Mouse (Mus musculus): ENCODE results near the gene Prl7d1. TPM values are rescaled to one million over a fixed set of nuclear protein-coding genes. Genes with fewer than 3 reads are reported as not detected.
"Not testable (repeated sequence)": the region's sequence is repeated elsewhere in the genome, so short reads cannot be mapped to it uniquely, and the experiment has no call there.

Prl7d1 gene
- polyA plus RNA-seq (2014; fragmentation: Nextera tagmentation; extraction: Ambion mirVana), result not detected in 2 replicates

- Histone ChIP-seq H3K27ac (replicated peaks; ENCODE audit: low read depth, low read length) (no peak within 1 kb of the TSS), H3K4me3 (replicated peaks; ENCODE audit: low read depth, low read length) (no peak within 1 kb of the TSS), H3K4me2 (ENCODE audit: low read length) (no peak within 1 kb of the TSS), H3K9me3 (ENCODE audit: control insufficient read depth, low read length) (no peaks in the 10 kb centered on the region), H3K4me1 (ENCODE audit: control insufficient read depth, insufficient read depth, low read length) (no peaks in the 10 kb centered on the region), H3K36me3 (ENCODE audit: control insufficient read depth, insufficient read depth, low read length) (no peaks in the 10 kb centered on the region), H3K9ac (replicated peaks; ENCODE audit: low read length) (no peak within 1 kb of the TSS), H3K27me3 (ENCODE audit: control insufficient read depth, insufficient read depth, low read length) (no peaks in the 10 kb centered on the region)
- 91% methylated on average over 5 of the region's 5 CpGs for WGBS
- no peak for ATAC-seq (ENCODE audit: low FRiP score, low TSS enrichment)
- no peak for DNase-seq
These were observed at the start of gene Prl7d1 for GRCm38 (mm10) chr13:27716636-27717035. Gene Prl7d1 (minus strand): TSS chr13:27716736.

- DNase-seq, result no peak
- Histone ChIP-seq H3K4me2 (ENCODE audit: low read length) (no peak overlapping the region), H3K27me3 (ENCODE audit: control insufficient read depth, insufficient read depth, low read length) (no peaks in the 10 kb centered on the region), H3K36me3 (ENCODE audit: control insufficient read depth, insufficient read depth, low read length) (no peaks in the 10 kb centered on the region), H3K27ac (replicated peaks; ENCODE audit: low read depth, low read length) (no peak overlapping the region), H3K4me3 (replicated peaks; ENCODE audit: low read depth, low read length) (no peak overlapping the region), H3K9ac (replicated peaks; ENCODE audit: low read length) (no peak overlapping the region), H3K9me3 (ENCODE audit: control insufficient read depth, low read length) (no peaks in the 10 kb centered on the region), H3K4me1 (ENCODE audit: control insufficient read depth, insufficient read depth, low read length) (no peaks in the 10 kb centered on the region)
- 90% methylated on average over 10 of the region's 10 CpGs for WGBS
- no peak for ATAC-seq (ENCODE audit: low FRiP score, low TSS enrichment)
These were observed 18.1 kb upstream of the Prl7d1 start for GRCm38 (mm10) chr13:27734512-27735186.

GRCm38 (mm10) chr13:27730286-27730959 lies 13.9 kb upstream of the Prl7d1 start:
- H3K4me1 ChIP-seq (ENCODE audit: control insufficient read depth, insufficient read depth, low read length); H3K27me3 ChIP-seq (ENCODE audit: control insufficient read depth, insufficient read depth, low read length); H3K27ac ChIP-seq (replicated peaks; ENCODE audit: low read depth, low read length); H3K4me2 ChIP-seq (ENCODE audit: low read length); H3K9me3 ChIP-seq (ENCODE audit: control insufficient read depth, low read length); ATAC-seq (ENCODE audit: low FRiP score, low TSS enrichment); H3K36me3 ChIP-seq (ENCODE audit: control insufficient read depth, insufficient read depth, low read length); H3K9ac ChIP-seq (replicated peaks; ENCODE audit: low read length); H3K4me3 ChIP-seq (replicated peaks; ENCODE audit: low read depth, low read length); DNase-seq: not testable (repeated sequence)
- WGBS, result 88% methylated on average over 5 of the region's 5 CpGs

DNA sequence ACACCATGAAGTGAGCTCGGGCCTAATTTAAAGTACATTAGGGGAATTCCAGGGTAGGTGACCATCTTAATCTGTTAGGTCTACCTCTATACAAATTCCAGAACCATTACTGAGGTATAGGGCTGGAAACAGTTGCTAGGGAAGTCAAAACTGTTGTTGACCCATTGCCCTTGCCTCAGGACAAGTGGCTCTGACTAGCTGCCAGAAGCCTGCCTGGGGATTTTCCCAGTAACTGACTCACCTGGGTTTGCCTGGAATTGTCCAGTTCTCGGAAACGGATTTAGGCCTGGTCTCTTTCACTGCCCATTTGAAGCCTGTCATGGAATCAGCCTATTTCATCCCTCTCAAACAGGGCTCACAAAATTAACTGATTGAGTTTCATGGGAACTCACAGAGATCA lies 8.5 kb upstream of the Prl7d1 start:
- not testable (repeated sequence) for H3K4me1 ChIP-seq (ENCODE audit: control insufficient read depth, insufficient read depth, low read length); DNase-seq; H3K4me3 ChIP-seq (replicated peaks; ENCODE audit: low read depth, low read length); H3K27ac ChIP-seq (replicated peaks; ENCODE audit: low read depth, low read length); H3K36me3 ChIP-seq (ENCODE audit: control insufficient read depth, insufficient read depth, low read length); H3K9me3 ChIP-seq (ENCODE audit: control insufficient read depth, low read length); ATAC-seq (ENCODE audit: low FRiP score, low TSS enrichment); H3K9ac ChIP-seq (replicated peaks; ENCODE audit: low read length); H3K27me3 ChIP-seq (ENCODE audit: control insufficient read depth, insufficient read depth, low read length); H3K4me2 ChIP-seq (ENCODE audit: low read length)
- WGBS, result 90% methylated on average over 3 of the region's 3 CpGs

- H3K9ac ChIP-seq (replicated peaks; ENCODE audit: low read length), result no peak overlapping the region
- WGBS, result 66% methylated on average over 2 of the region's 2 CpGs
- ATAC-seq (ENCODE audit: low FRiP score, low TSS enrichment), result no peak
These were observed 10.0 kb downstream of the Prl7d1 start for GRCm38 (mm10) chr13:27706521-27706920.

DNA sequence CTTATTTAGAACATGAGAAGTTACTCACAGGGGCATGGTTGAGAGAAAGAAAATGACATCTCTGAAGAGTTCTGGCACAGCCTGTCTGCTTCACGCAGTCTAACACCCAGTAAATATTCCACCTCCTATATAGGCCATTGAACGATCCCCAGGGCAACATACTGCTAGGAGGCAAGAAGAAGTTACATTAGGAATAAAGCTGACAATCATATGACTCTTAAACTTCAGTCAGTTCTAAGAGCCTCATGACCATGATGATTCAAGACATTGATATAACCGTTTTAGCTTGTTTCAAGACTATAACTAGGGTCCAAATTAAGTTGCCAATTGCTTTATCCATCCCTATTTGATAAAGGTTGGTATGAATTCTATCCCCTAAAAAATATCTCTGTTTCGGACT lies 48.6 kb downstream of the Prl7d1 start, which contains the start of gene Prl7a2:
Gene Prl7a2, minus strand, starts transcription at position 101 of the 400 bp plus-strand sequence.
- Histone ChIP-seq H3K9ac (replicated peaks; ENCODE audit: low read length) (no peak within 1 kb of the TSS), H3K36me3 (ENCODE audit: control insufficient read depth, insufficient read depth, low read length) (no peaks in the 10 kb centered on the region), H3K4me1 (ENCODE audit: control insufficient read depth, insufficient read depth, low read length) (no peaks in the 10 kb centered on the region), H3K4me3 (replicated peaks; ENCODE audit: low read depth, low read length) (no peak within 1 kb of the TSS), H3K27ac (replicated peaks; ENCODE audit: low read depth, low read length) (no peak within 1 kb of the TSS), H3K4me2 (ENCODE audit: low read length) (no peak within 1 kb of the TSS), H3K9me3 (ENCODE audit: control insufficient read depth, low read length) (no peaks in the 10 kb centered on the region), H3K27me3 (ENCODE audit: control insufficient read depth, insufficient read depth, low read length) (no peaks in the 10 kb centered on the region)
- ATAC-seq (ENCODE audit: low FRiP score, low TSS enrichment), result no peak
- no peak for DNase-seq
- whole genome bisulfite sequencing, result 86% methylated on average over 4 of the region's 4 CpGs

More at GRCm38 (mm10) chr13:27706521-27706920, 10.0 kb downstream of the Prl7d1 start:
- Histone ChIP-seq H3K27ac (replicated peaks; ENCODE audit: low read depth, low read length) (no peak overlapping the region), H3K36me3 (ENCODE audit: control insufficient read depth, insufficient read depth, low read length) (no peaks in the 10 kb centered on the region), H3K4me2 (ENCODE audit: low read length) (no peak overlapping the region), H3K4me3 (replicated peaks; ENCODE audit: low read depth, low read length) (no peak overlapping the region), H3K9me3 (ENCODE audit: control insufficient read depth, low read length) (no peaks in the 10 kb centered on the region), H3K4me1 (ENCODE audit: control insufficient read depth, insufficient read depth, low read length) (no peaks in the 10 kb centered on the region), H3K27me3 (ENCODE audit: control insufficient read depth, insufficient read depth, low read length) (no peaks in the 10 kb centered on the region)
- no peak for DNase-seq

GRCm38 (mm10) chr13:27660747-27661146 lies 55.8 kb downstream of the Prl7d1 start:
- H3K9me3 ChIP-seq (ENCODE audit: control insufficient read depth, low read length), result no peaks in the 10 kb centered on the region
- no peaks in the 10 kb centered on the region for H3K4me1 ChIP-seq (ENCODE audit: control insufficient read depth, insufficient read depth, low read length)
- no peak for ATAC-seq (ENCODE audit: low FRiP score, low TSS enrichment)
- no peak for DNase-seq
- H3K27me3 ChIP-seq (ENCODE audit: control insufficient read depth, insufficient read depth, low read length), result no peaks in the 10 kb centered on the region
- H3K4me2 ChIP-seq (ENCODE audit: low read length), result no peak overlapping the region
- WGBS, result 87% methylated on average over 2 of the region's 2 CpGs
- H3K36me3 ChIP-seq (ENCODE audit: control insufficient read depth, insufficient read depth, low read length), result no peaks in the 10 kb centered on the region
- no peak overlapping the region for H3K27ac ChIP-seq (replicated peaks; ENCODE audit: low read depth, low read length)
- H3K9ac ChIP-seq (replicated peaks; ENCODE audit: low read length), result no peak overlapping the region
- no peak overlapping the region for H3K4me3 ChIP-seq (replicated peaks; ENCODE audit: low read depth, low read length)
